Mouse (Mus musculus) frontal cortex, postnatal 25 days (tissue): Measurements from ENCODE around the gene Lgals1.

Experiments used
- DNase-seq, 2 experiments: peaks; one replicate each; pipeline ENCODE4 v3.0.0; 2022; ENCODE audit warnings: low spot score in 2 of 2

Gene Lgals1

DNA sequence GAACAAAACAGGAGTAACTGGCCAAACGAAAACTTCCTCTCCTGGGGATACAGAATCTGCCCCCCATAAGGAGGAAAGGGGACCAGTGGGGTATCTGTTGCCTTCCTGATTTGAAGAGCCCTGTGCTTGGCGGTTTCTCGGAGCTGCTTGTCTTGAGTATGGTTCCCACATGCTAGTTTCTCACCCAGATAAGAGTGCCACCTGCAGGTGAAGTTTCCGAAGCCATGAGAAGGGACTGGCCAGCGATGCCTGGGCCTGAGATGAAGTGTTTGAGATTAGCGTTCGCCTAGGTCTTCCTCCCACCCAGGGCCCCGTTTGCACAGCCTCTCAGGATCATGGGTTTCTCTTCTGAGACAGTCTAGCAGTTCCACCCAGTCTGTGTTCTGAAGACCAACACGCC, 14.5 kb upstream of the Lgals1 start:
- DNase-seq, result no peak

DNA sequence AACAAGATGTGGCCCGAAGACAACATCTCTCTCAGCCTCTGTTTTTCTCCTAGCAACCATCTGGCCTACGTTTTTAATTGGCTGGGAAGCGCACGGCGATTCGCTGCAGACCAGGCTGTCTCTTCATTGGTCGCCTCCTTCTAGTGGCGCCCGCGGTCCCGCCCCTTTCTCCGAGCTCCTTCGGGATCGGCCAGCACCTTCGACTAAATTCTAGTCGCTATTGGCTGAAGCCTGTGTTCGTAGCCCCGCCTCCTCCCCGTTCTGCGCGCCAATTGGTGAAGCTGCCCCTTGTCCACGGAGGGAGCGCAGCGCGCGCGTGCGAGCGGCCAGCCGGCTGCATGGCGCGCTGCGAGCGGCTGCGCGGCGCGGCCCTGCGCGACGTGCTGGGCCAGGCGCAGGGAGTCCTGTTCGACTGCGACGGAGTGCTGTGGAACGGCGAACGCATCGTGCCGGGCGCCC, 12.9 kb upstream of the Lgals1 start, which contains the start of gene Pdxp:
Gene Pdxp, plus strand, starts transcription at position 288 of the 459 bp plus-strand sequence.
- DNase-seq, result peak; percentile 87 to 93

DNA sequence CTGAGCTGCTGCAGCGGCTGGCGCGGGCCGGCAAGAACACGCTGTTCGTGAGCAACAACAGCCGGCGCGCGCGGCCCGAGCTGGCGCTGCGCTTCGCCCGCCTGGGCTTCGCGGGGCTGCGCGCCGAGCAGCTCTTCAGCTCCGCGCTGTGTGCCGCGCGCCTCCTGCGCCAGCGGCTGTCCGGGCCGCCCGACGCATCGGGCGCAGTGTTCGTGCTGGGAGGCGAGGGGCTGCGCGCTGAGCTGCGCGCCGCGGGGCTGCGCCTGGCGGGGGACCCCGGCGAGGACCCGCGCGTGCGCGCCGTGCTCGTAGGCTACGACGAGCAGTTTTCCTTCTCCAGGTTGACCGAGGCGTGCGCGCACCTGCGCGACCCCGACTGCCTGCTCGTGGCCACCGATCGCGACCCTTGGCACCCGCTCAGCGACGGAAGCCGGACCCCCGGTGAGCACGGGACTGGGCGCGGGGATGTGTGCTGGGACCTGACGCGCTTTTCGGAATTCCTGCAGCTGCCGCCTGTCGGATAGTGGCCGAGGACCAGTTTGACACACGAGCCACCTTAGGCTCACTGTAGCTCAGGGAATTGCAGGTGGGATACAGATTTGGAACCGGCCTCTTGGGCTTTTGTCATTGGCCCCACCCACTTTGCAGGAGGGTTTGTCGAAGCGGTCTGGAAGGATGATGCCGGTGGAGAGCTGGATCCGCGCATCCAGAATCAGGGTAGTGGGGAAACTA, 12.3 kb upstream of the Lgals1 start:
- no peak for DNase-seq

DNA sequence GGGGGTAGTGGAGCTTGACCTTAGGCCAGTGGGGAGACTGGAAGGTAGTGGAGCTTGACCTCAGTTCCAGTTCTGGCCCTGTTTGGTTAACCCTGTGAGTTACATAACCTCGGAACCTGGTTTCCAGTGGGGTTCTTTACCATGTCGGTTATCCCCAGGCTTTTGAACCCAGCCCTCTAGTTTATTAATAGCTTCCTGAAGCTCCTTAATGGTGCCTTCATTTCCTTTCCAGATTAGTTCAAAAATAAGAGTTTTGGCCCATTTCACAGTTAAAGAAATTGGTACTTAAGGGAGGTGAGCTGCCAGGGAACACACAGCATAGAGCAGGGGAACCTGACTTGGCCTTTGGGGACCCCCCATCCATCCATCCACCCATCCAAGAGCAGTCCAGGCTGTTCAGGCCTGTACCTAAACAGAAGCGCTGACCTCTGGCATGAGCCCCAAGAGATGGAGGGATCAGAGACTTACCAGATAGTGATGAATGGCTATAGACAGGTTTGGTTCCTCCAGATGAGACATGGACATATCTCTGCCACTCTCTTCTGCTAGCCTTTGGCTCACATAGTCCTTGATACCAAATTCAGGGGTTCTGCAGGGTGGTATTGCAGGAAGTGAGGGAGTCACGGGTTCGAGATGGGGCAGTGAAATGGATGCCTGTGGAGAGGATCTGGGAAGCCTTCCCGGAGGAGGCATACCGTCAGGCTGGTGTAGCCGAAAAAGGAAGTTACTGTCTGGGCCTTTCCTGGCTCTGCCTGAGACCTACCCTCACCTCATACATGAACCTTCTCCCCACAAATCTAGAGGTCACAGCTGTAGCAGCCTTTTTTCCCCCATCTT, 11.5 kb upstream of the Lgals1 start:
- no peak for DNase-seq

DNA sequence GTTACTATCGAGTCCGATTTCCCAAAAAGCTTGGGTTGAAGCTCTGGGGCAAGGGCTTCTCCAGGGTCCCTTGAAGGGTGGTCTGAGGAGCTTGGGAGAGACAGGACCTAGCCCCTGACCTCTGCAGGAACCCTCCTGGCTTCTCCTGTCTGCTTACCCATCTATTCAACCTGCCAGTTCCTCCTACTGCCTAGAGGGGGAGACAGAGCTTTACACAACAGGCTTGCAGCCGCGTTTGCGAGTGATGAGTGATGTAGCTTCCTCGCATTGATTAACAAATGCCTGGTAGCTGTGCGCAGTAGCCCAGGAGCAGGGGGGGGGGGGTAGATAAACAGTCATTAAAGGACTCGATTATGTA, 10.9 kb upstream of the Lgals1 start:
- DNase-seq, result peak in 1 of 2 experiments; percentile 53

DNA sequence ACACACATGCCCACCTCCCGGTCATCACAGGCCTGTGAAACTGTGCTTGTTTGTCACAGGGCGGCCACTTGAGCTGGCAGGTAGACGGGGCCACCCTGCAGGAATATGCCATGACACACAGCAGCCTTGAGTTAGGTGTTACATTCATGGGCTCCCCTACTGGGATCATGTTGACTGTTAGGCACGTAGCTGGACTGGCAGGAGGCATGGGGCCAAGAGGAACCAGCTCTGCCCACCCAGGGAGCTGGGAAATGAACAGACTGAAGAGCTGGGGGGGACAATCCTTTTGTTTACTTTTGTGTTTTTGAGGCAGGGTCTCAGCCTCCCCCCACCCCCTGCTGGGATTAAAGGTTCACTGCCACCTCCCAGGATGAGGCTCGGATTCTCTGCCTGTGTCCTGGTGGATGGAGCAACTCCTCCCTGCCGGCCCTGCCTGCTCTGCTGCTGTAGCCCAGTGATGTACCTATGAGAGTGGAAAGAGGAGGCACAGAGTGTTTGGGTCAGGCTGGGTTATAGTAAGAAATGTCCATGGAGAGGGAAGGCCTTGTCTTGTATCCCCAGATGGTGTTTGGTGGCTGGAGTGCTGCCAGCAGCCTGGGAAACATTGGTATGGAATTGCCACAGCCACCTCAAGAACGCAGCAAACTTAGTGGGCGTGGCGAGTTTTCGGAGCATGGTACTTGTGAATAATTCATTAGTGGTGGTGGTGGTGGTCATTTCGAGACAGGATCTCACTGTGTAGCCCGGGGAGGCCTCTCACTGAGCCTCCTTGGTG, 10.3 kb upstream of the Lgals1 start:
- no peak for DNase-seq

DNA sequence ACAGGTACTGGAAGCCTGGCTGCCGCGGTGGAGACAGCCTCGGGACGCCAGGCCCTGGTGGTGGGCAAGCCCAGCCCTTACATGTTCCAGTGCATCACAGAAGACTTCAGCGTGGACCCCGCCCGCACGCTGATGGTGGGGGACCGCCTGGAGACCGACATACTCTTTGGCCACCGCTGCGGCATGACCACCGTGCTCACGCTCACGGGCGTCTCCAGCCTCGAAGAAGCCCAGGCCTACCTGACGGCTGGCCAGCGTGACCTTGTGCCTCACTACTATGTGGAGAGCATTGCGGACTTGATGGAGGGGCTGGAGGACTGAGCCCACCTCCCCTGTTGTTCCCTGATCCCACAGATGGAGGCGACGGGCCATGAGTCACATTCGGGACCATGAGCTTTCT, 8.4 kb upstream of the Lgals1 start:
- DNase-seq, result no peak

DNA sequence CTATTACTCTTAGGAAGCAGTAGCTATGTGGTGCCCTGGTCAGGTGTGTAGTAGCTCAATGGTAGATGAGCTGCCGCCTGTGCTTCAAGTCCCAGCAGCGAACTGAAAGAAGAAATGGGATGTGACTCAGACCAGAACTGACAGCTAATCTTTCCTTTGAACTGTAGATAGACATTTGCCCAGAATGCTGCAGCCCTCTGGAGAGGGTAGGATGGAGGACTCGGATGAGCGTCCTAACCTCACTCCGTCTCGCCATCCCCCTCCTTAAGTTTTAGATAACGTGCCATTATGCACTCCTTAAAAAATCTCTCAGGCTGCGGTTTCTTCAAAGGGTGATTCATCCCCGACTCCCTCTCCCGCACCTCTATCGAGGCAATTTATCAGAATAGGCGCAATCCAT, 6.6 kb upstream of the Lgals1 start:
- no peak for DNase-seq

DNA sequence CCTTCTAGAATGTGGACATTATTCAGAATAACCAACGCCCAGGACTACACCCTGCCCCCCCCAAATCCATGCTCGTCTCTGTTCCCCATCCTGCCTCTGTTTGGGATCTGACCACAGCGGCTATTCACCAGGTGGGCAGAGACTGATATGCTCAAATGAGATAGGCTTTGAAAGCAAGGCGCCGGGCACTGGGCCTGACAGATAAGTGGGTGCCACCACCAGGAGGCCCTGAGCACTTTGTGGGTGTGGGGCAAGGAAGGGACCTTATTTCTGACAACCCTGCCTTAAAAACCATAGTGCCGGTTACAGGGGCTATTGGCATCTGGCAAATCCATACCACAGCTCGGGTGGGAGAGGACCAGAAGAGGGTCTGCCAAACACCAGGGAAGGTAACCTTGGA, 3.8 kb upstream of the Lgals1 start:
- DNase-seq, result no peak

DNA sequence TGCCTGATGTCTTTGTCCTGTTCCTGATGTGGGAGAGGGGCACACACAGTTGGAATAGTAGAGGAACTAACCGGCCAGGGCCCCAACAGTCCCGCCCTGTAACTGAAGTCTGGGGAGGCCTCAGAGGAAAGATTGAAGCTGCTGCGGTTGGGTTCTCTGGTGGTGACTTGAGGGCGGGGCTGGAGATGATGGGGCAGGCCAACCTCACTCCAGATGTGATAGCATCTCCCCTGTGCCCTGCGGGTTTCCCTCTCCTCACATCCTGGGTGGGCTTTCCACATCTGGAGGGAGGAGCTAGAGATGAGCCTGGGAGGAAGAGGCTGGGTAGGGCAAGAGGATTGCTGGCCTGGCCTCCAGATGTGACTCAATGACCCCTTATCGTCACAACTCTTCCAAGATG, 2.9 kb upstream of the Lgals1 start:
- no peak for DNase-seq

DNA sequence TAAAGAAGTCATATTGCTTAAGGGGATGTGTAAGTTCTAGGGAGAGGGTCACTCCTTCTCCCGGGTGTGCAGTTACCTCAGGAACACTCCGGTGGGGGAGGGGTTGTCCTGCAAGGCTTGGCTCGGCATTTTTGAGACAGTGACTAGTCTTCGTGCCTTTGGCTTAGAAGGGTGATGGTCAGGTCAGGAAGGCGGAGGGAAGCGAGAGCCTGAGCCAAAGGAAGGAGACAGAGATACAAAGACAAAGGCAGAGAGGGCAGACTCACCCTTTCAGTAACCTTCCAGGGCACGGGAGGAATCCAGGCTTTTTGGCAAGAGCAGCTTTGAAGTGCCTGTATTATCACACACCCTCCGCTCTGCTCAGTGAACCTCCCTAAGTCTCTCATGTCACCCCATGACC, 1.4 kb upstream of the Lgals1 start:
- no peak for DNase-seq

DNA sequence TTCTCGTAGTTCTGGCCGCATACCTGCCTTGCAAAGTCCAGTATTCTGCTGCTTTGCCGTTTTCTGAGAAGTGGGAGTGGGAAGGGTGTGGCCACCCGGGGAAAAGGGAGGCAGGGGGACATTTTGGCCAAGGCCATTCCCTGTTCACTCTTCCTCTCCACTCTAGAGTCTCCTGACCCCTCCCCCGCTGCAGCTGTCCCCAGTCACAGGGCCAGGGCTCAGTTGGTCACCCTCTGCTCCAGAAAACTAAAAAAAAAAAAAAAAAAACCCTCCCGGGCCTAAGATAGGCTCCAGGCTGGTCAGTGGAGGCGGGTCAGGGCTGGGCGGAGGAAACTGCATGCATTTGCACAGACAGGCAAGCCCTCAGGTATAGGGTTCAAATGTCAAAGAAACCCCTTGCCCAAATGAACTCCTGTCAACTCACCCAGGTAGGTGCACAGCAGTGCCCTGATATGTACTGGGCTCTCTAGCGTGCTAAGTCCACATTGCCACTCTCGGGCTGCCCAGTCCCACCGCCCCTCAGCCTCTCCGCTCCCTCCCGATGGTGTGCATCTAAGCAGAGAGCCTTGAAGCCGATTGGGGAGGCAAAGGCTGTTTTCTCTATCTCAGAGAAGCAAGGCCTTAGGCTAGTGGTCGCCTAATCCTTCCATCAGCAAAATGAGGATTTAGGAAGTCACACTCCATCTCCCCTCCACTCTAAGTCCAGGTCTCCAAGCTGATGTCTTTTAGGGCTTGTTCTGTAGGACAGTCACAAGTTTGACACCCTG, 679 bp downstream of the Lgals1 start:
- DNase-seq, result no peak

DNA sequence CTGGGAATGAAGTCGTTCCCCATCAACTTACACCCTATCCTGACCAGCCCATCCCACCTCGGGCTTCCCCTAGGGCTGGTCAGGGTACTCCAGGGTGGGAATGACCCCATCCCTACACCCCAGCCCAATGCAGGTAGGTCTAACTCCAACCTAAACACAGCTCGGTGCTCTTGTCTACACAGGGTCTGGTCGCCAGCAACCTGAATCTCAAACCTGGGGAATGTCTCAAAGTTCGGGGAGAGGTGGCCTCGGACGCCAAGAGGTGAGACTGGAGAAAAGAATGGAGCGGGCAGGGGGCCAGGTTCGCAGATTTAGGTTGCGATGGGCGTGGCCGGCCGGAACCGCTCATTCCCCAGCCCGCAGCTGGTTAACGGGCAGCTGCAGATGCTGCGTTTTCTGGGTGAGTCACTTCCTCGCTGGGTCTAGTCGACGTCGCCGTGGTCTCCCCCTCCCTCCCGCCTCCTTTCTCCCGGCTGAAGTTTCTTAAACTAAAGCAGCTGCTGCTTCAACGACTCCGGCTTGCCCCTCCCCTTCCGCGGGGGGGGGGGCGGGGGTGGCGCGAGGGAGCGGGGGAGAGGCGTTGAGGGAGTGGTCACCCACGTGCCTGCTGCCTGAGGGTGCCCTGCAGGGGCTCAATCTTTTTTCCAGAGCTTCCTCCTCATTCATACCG, 1.4 kb downstream of the Lgals1 start:
- DNase-seq, result no peak

DNA sequence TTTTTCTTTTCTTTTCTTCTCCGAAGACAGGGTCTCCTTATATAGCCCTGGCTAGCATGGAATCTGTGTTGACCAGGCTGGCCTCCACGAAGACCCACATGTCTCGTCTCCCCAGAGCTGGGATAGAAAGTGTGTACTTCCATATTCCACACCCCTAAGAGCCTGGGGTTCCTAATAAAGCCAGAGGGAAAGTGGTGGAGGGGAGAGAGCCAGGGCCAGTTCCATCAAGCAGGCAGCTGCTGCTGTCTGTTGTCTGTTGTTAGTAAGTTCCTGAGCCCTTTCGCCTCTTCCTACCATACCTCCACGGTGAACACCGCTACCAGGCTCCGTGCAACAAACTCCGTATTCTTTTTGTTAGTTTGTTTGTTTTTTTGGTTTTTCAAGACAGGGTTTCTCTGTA, 2.0 kb downstream of the Lgals1 start:
- no peak for DNase-seq

DNA sequence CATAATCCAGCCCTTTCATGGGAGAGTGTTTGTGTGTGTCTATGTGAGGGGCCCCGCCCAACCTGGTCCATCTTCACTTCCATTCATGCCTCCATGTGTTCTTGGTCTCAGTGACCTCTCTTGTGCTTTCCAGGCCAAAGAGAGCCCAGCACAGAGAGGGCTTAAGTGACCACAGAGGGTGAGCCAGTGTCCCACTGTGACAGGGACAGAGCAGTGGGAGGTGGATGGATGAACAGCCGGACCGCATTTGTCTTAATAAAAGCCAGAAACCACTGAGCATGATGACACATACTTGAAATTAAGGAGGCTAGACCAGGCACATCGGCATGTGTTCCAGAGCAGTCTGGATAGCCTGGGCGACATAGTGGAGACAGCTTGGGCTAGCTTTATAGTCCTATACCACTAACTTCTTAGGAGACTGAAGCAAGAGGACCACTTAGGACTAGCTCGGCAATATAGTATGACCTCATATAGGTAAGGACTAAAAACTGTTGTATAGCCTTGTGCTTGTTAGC, 3.7 kb downstream of the Lgals1 start:
- DNase-seq, result no peak

DNA sequence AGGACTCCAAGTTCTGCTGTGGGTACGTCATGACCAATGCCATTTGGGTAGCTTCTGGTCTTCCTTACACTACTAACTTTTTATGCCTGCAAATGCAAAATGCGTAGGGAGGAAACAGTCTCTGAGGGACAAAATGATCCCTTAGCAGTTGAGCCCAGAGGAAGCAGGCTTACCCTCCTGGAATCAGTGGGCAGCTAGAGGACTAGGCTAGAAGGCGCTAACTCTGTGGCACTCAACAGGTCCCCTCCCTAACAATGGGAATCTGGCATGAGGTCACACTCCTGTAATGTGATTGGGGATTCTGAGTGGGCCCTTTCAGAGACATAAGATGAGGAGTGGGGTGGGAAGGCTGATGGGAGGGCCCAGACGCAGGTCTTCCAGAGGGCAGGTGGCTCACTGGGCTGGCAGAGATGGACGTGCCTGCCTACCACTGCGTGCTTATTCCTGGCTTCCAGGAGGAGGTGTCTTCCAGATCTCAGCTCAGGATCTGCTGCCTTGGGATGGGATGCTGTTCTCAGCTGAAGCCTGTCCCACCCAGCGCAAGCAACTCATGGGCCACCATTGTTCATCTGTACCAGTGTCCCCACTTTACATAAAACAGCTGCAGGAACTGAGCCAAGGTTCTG, 4.4 kb downstream of the Lgals1 start:
- DNase-seq, result no peak

DNA sequence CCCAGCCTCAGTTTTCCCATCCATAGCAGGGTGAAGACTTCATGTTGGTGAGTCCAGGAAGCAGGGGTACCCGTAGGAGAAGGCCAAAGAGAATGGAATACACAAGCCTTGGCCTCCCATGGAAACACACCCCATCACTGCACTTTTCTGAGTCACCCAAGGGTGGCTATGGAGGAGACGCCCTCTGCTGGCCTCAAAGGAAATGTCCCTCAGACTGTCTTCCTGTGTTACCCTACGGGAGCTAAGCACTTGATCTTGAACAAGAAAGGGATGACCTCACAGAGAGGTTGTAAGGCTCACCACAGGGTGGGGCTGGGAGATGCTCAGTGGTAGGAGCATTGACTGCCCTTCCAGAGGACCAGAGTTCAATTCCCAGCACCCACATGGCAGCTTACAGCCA, 5.1 kb downstream of the Lgals1 start:
- no peak for DNase-seq

DNA sequence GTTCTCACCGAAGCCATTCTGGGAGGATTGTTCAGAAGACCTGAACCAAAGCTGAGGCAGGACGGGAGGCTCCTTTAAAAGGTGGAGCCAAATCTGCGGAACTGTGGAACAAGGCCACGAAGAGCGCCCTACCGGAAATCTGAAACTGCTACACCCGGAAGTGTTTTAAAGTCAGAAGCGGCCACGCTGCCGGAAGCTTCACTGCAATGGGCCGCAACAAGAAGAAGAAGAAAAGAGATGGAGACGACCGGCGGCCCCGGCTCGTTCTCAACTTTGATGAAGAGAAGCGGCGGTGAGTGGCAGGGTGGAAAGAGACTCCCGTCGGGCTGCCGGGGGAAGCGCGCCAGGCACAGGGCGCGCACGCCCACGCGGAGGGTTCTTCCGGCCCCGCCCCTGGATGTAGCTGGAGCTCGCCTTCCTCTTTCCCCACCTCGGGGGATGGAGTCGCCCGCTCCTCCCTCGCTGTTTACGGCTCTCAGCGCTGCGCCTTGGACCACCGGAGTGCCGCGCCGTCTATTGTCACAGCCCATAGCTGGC, 8.3 kb downstream of the Lgals1 start, which contains the start of gene Nol12:
Gene Nol12, plus strand, starts transcription at position 150 of the 537 bp plus-strand sequence.
- peak; percentile 84 to 87 for DNase-seq

DNA sequence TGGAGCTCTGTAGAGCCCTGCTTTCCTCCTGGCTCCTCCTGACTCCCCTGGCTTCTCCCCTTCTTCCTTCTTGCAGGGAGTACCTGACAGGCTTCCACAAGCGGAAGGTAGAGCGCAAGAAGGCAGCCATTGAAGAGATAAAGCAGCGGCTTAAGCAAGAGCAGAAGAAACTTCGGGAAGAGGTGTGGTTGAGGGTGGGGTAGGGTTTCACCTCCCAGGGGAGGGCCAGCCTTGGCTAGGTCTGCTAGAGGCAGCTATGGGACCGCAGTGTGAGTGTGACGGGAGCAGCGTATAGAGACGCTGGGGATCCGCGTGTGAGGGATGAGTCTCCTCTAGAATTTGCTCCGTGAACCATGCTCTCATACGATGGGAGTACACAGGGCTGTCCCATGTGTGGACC, 9.9 kb downstream of the Lgals1 start:
- DNase-seq, result no peak

DNA sequence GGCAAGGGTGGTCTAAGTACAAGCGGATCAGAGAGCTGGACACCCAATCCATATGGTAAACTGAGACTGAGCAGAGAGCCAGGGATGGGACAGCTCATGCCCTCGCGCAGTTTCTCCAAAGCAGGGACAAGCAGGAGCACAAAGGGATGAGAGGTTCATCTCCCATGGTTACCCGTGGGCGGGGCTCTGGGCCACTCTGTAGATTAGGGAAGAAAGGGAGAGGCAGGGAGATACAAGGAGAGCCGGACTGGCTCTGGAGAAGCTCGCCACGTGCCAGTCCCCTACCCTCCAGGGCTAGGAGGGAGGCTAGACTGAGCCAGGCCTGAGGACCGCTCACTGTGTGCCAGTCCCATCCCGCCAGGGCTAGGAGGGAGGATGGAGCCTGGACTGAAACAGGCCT, 10.8 kb downstream of the Lgals1 start:
- no peak for DNase-seq
